Mouse (Mus musculus) kidney, adult 2 months (tissue): Measurements from ENCODE around the gene Ttc41. TPM values are rescaled to one million over a fixed set of nuclear protein-coding genes. Genes with fewer than 3 reads are reported as not detected.

Source experiments
- DNase-seq: peaks from one replicate; pipeline ENCODE4 v3.0.0; 2021
- H3K27ac ChIP-seq: fragments of 200-500 bp; 2 replicates; pipeline ENCODE4 v1.5.1; 2012; ENCODE audit warnings: low read depth, low read length, control low read depth, inconsistent platforms; ENCODE audit not compliant: insufficient read depth
- H3K27me3 ChIP-seq: fragments of 200-500 bp; replicated peaks from 2 replicates; pipeline ENCODE4 v1.6.1; 2012; ENCODE audit warnings: mild to moderate bottlenecking, moderate library complexity, low read length, inconsistent platforms; ENCODE audit not compliant: control insufficient read depth, insufficient read depth
- H3K36me3 ChIP-seq: fragments of 200-500 bp; 2 replicates; pipeline ENCODE4 v1.6.1; 2012; ENCODE audit warnings: mild to moderate bottlenecking, moderate library complexity, low read length, inconsistent platforms; ENCODE audit not compliant: control insufficient read depth, insufficient read depth
- H3K4me1 ChIP-seq: fragments of 200-500 bp; 2 replicates; pipeline ENCODE4 v1.6.1; 2011; ENCODE audit warnings: low read length; ENCODE audit not compliant: control insufficient read depth, insufficient read depth
- H3K4me3 ChIP-seq: fragments of 200-500 bp; 2 replicates; pipeline ENCODE4 v1.5.1; 2011; ENCODE audit warnings: mild to moderate bottlenecking, low read depth, low read length, control low read depth; ENCODE audit not compliant: insufficient read depth
- CTCF ChIP-seq: fragments of 200-500 bp; conservative IDR thresholded peaks from 2 replicates; pipeline ENCODE4 v1.5.1; 2011; ENCODE audit warnings: low read depth, mild to moderate bottlenecking, control low read depth, low read length, moderate library complexity, mixed read lengths; ENCODE audit not compliant: insufficient read depth, insufficient read length
- POLR2A ChIP-seq: fragments of 200-500 bp; IDR thresholded peaks from one replicate; pipeline ENCODE4 v1.6.1; 2011; ENCODE audit warnings: low read depth, low read length, control low read depth
- WGBS: fragments of 180-500 bp; shearing (Covaris S2); methylation state at CpG from one replicate; pipeline ENCODE4 v1.1.7; 2018; 5-methylcytosine and 5-hydroxymethylcytosine counted together
- polyA plus RNA-seq: library from polyadenylated mRNA; depleted of rRNA; stranded (reverse); fragments of >200 nt; gene quantifications from 2 replicates; pipeline ENCODE4 v1.2.3, GENCODE M21; 2012

Gene Ttc41
- polyA plus RNA-seq, 1 experiment, result 1.8 TPM

GRCm38 (mm10) chr10:86794196-86794595 is 88.6 kb downstream of the Ttc41 start:
- 93% methylated on average over 4 of the region's 4 CpGs for WGBS
- H3K36me3 ChIP-seq, result no peaks in the 10 kb centered on the region; the same call in 1 of the 2 replicates
- no peaks in the 10 kb centered on the region for H3K27me3 ChIP-seq
- 0 out of 2 replicates have a peak, but pooled peaks cover 4% of the 10 kb centered on the region for H3K4me1 ChIP-seq
- no peak overlapping the region for H3K27ac ChIP-seq
- no peak for TF ChIP-seq CTCF
- no peak for TF ChIP-seq POLR2A
- H3K4me3 ChIP-seq, result no peak overlapping the region
- DNase-seq, result no peak

- Histone ChIP-seq H3K27ac (no peak overlapping the region), H3K36me3 (no peaks in the 10 kb centered on the region; the same call in 1 of the 2 replicates), H3K4me1 (0 out of 2 replicates have a peak, but pooled peaks cover 4% of the 10 kb centered on the region), H3K27me3 (no peaks in the 10 kb centered on the region), H3K4me3 (no peak overlapping the region)
- WGBS, result 90% methylated on average over 9 of the region's 9 CpGs
- DNase-seq, result no peak
- TF ChIP-seq CTCF (no peak), POLR2A (no peak)
Observed at GRCm38 (mm10) chr10:86794794-86795535, 89.4 kb downstream of the Ttc41 start.

DNA sequence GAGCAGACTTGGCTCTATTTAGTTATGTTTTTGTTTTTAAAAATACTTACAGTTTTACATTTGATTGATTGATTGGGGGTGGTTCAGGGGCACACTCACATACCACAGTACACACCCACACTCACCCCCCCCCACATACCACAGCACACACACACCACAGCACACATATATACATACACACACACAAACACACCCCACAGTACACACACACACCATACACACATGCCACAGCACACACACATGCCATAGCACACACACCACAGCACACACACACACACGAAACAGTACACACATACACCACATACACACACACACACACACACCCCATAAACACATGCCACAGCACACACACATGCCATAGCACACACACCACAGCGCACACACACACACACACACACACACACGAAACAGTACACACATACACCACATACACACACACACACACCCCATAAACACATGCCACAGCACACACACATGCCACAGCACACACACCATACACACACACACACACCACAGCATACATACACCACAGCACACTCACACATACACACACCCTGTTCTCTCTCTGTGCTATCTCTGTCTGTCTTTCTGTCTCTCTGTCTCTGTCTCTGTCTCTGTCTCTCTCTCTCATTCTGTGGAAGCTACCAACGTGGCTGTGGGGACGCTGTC is 90.6 kb downstream of the Ttc41 start:
- H3K27ac ChIP-seq, result no peak overlapping the region
- WGBS, result 94% methylated on average over 5 of the region's 5 CpGs

DNA sequence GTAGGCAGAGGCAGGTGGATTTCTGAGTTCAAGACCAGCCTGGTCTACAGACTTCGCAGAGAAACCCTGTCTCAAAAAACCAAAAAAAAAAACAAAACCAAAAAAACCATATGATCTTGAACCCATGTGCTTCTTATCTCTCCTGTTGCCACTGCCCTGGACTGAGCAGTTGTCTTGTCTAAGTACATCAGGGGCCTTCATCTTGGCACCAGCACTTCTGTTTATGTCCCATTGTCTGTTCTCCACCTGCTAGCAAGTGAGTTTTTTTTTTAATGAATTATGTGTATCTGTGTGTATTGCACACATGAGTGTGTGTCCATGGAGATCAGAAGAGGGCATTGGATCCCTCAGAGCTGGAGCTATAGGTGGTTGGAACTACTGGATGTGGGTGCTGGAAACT is 101.8 kb downstream of the Ttc41 start:
- 100% methylated on average over 1 of the region's 1 CpGs for WGBS

More for the DNA sequence above, 90.6 kb downstream of the Ttc41 start:
- no peak for DNase-seq
- 0 out of 2 replicates have a peak, but pooled peaks cover 4% of the 10 kb centered on the region for H3K4me1 ChIP-seq
- TF ChIP-seq CTCF (no peak), POLR2A (no peak)
- no peaks in the 10 kb centered on the region; the same call in 1 of the 2 replicates for H3K36me3 ChIP-seq
- H3K4me3 ChIP-seq, result no peak overlapping the region
- no peaks in the 10 kb centered on the region for H3K27me3 ChIP-seq

DNA sequence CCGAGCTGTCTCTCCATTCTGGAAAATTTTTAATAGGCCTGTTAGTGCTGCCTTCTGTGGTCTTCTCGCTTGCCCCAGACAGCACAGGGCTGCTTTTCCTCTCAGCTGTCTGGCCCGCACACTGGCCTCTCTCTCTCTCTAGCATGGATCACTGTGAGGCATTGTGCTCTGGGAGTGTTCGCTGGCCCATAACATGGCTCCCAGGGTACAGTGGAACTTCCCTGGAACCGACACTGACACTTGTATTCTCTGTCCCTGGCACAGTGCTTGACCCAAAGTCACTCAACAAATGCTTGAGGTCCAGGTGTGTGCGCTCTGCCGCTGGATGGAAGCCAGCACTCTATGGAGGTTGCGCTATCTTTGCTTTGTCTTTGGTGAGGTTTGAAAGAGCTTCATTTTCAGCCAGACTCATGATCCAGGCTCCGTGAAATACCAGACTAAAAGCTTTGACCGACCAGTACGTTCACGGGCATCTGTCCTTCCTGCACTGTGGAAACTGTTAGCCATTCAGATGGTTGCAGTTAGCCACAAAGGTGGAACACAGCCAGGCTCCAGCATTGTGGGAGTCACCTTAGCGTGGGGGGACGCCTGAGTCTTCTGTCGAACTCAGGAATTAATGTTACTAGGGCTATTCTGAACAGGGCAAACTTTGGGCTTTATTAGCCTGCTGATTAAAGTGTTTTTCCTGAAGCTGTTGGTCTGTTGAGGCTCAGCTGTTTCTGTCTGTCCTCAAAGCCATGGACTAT is 102.6 kb downstream of the Ttc41 start:
- H3K4me3 ChIP-seq, result no peak overlapping the region
- H3K27ac ChIP-seq, result no peak overlapping the region
- no peak for DNase-seq
- H3K27me3 ChIP-seq, result no peaks in the 10 kb centered on the region
- 68% methylated on average over 15 of the region's 15 CpGs for WGBS
- H3K4me1 ChIP-seq, result no peaks in the 10 kb centered on the region
- TF ChIP-seq CTCF, result no peak
- TF ChIP-seq POLR2A, result no peak
- H3K36me3 ChIP-seq, result no peaks in the 10 kb centered on the region

More for the DNA sequence above, 101.8 kb downstream of the Ttc41 start:
- Histone ChIP-seq H3K27me3 (no peaks in the 10 kb centered on the region), H3K4me3 (no peak overlapping the region), H3K27ac (no peak overlapping the region), H3K4me1 (no peaks in the 10 kb centered on the region), H3K36me3 (no peaks in the 10 kb centered on the region)
- DNase-seq, result no peak
- TF ChIP-seq POLR2A (no peak), CTCF (no peak)

DNA sequence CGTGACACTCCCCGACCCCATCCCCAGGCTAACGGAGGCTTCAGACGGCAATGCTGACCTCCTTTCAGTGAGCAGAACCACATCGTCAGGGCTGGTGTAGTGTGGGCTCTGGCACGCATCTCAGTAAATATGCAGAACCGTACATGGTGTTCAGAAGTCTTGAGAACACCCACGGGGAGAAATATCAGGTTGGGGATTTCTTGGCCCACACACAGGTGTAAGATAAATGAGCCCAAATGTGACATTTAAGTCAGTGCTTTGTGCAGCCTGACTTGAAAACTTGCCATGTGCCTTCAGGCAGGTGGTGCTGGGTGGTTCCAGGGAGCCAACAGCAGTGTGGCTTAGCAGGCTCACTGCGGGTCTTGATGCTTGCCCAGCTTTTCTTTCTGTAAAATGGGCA is 104.4 kb downstream of the Ttc41 start:
- Histone ChIP-seq H3K4me1 (no peaks in the 10 kb centered on the region), H3K27me3 (no peaks in the 10 kb centered on the region), H3K4me3 (no peak overlapping the region), H3K36me3 (no peaks in the 10 kb centered on the region), H3K27ac (no peak overlapping the region)
- TF ChIP-seq CTCF, result no peak
- no peak for TF ChIP-seq POLR2A
- 90% methylated on average over 9 of the region's 9 CpGs for WGBS
- no peak for DNase-seq
